Mouse (Mus musculus) splenic B cell, adult 2 months (primary cell): ENCODE measurements at regions not wholly inside any gene's neighbourhood (a gene's known extent, or its start where the extent isn't known, plus 50 kb on each side); places are given as distances from the start of the nearest gene placed in this dataset.

Source experiments
- DNase-seq: peaks from one replicate; pipeline ENCODE4 v3.0.0-alpha.2; 2011; ENCODE audit warnings: low read depth, low spot score
- H3K27me3 ChIP-seq: 2 replicates; pipeline ENCODE4 v1.6.1; 2012; ENCODE audit warnings: mild to moderate bottlenecking, low read length, moderate library complexity, mixed read lengths; ENCODE audit not compliant: control insufficient read depth, poor library complexity, insufficient read depth, severe bottlenecking
- H3K36me3 ChIP-seq: 2 replicates; pipeline ENCODE4 v1.6.1; 2012; ENCODE audit warnings: mild to moderate bottlenecking, low read length, moderate library complexity, mixed read lengths; ENCODE audit not compliant: control insufficient read depth, poor library complexity, insufficient read depth, severe bottlenecking

GRCm38 (mm10) chr1:83796961-83797891, 389.2 kb upstream of the Sphkap start:
- no peak for DNase-seq
- no peaks in the 10 kb centered on the region for H3K36me3 ChIP-seq
- H3K27me3 ChIP-seq: no peaks in the 10 kb centered on the region

- Histone ChIP-seq H3K27me3 (no peaks in the 10 kb centered on the region), H3K36me3 (no peaks in the 10 kb centered on the region)
- DNase-seq: no peak
Observed at GRCm38 (mm10) chr1:83777151-83777550, 369.2 kb upstream of the Sphkap start.

GRCm38 (mm10) chr1:83771160-83771559, 363.2 kb upstream of the Sphkap start:
- Histone ChIP-seq H3K27me3 (no peaks in the 10 kb centered on the region), H3K36me3 (no peaks in the 10 kb centered on the region)
- no peak for DNase-seq

- no peaks in the 10 kb centered on the region for H3K36me3 ChIP-seq
- DNase-seq: no peak
- no peaks in the 10 kb centered on the region for H3K27me3 ChIP-seq
Observed at GRCm38 (mm10) chr1:83761499-83761898, 353.5 kb upstream of the Sphkap start.

- H3K27me3 ChIP-seq: no peaks in the 10 kb centered on the region
- no peaks in the 10 kb centered on the region for H3K36me3 ChIP-seq
- DNase-seq: no peak
Observed at GRCm38 (mm10) chr1:83756866-83757265, 348.9 kb upstream of the Sphkap start.

GRCm38 (mm10) chr1:83755336-83755735, 347.3 kb upstream of the Sphkap start:
- DNase-seq: no peak
- H3K36me3 ChIP-seq: no peaks in the 10 kb centered on the region
- no peaks in the 10 kb centered on the region for H3K27me3 ChIP-seq

GRCm38 (mm10) chr1:83752976-83753375, 345.0 kb upstream of the Sphkap start:
- Histone ChIP-seq H3K36me3 (no peaks in the 10 kb centered on the region), H3K27me3 (no peaks in the 10 kb centered on the region)
- no peak for DNase-seq

GRCm38 (mm10) chr1:83748974-83749373, 341.0 kb upstream of the Sphkap start:
- DNase-seq: no peak
- Histone ChIP-seq H3K27me3 (no peaks in the 10 kb centered on the region), H3K36me3 (no peaks in the 10 kb centered on the region)

- H3K27me3 ChIP-seq: no peaks in the 10 kb centered on the region
- no peak for DNase-seq
- H3K36me3 ChIP-seq: no peaks in the 10 kb centered on the region
Observed at GRCm38 (mm10) chr1:83748061-83748460, 340.1 kb upstream of the Sphkap start.

- Histone ChIP-seq H3K27me3 (no peaks in the 10 kb centered on the region), H3K36me3 (no peaks in the 10 kb centered on the region)
- no peak for DNase-seq
Observed at GRCm38 (mm10) chr1:83747412-83747811, 339.4 kb upstream of the Sphkap start.

- Histone ChIP-seq H3K27me3 (no peaks in the 10 kb centered on the region), H3K36me3 (no peaks in the 10 kb centered on the region)
- no peak for DNase-seq
Observed at GRCm38 (mm10) chr1:83746036-83746435, 338.0 kb upstream of the Sphkap start.

- no peaks in the 10 kb centered on the region for H3K27me3 ChIP-seq
- H3K36me3 ChIP-seq: no peaks in the 10 kb centered on the region
- no peak for DNase-seq
Observed at GRCm38 (mm10) chr1:83736428-83737117, 328.6 kb upstream of the Sphkap start.

GRCm38 (mm10) chr1:83731682-83732081, 323.7 kb upstream of the Sphkap start:
- Histone ChIP-seq H3K27me3 (no peaks in the 10 kb centered on the region), H3K36me3 (no peaks in the 10 kb centered on the region)
- no peak for DNase-seq

GRCm38 (mm10) chr1:83728810-83729209, 320.8 kb upstream of the Sphkap start:
- no peaks in the 10 kb centered on the region for H3K27me3 ChIP-seq
- H3K36me3 ChIP-seq: no peaks in the 10 kb centered on the region
- DNase-seq: no peak

- Histone ChIP-seq H3K36me3 (no peaks in the 10 kb centered on the region), H3K27me3 (no peaks in the 10 kb centered on the region)
- no peak for DNase-seq
Observed at GRCm38 (mm10) chr1:83727938-83728337, 319.9 kb upstream of the Sphkap start.
